Mouse (Mus musculus): ENCODE results near the gene Esp8.

DNA sequence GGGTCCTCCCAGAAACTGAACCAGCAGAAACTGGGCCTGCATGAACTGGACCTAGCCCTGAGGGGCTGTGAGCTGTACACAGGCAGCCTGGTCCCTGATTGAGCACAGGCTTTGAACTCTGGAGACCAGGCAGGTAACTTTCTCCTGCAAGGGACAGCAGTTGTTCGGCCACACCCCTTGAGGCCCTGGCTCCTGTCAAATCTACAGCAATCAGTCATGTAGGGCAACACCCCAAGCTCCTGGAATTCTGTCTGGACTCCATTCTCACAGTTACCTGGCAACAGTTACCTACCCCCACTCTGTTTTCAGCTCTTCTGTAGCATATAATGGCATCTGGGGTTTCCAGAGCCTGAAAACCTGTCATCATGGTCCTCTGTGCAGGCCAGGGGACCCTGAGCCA lies 11.3 kb downstream of the Esp8 start:
- TF ChIP-seq CTCF (IDR thresholded peaks at IDR 0.05; ENCODE audit: low read depth, low read length) (no peak), GATA2 (IDR thresholded peaks at IDR 0.05; ENCODE audit: borderline replicate concordance, low read depth, low read length) (no peak)
